Mouse (Mus musculus) activated CD4-positive, CD25-positive, alpha-beta regulatory T cell, adult 4 months (primary cell): ENCODE results near the gene Scn3b. TPM values are rescaled to one million over a fixed set of nuclear protein-coding genes. Genes with fewer than 3 reads are reported as not detected.

Source experiments
- polyA plus RNA-seq, 2 experiments: library from polyadenylated mRNA; unstranded; fragments of 100-300 nt; shearing (Covaris generic); gene quantifications; one replicate each; pipeline ENCODE4 v1.2.1; 2017

The Scn3b gene
- polyA plus RNA-seq, 2 experiments from 2014 or later: not detected

Other genes with a start within 250 kb of the Scn3b start
- not detected for gene Olfr981, start 247.8 kb upstream of the Scn3b start, polyA plus RNA-seq
- not detected for gene Olfr982, start 195.4 kb upstream of the Scn3b start, polyA plus RNA-seq
- not detected for gene Olfr983, start 175.6 kb upstream of the Scn3b start, polyA plus RNA-seq
- gene Olfr984, start 155.0 kb upstream of the Scn3b start, polyA plus RNA-seq: under 1 TPM in 1 of 2 experiments, not detected in 1; 0.08 TPM
- gene Olfr985, start 139.0 kb upstream of the Scn3b start, polyA plus RNA-seq: not detected
- gene Tmem225, start 121.1 kb upstream of the Scn3b start, polyA plus RNA-seq: not detected
- gene Olfr986, start 88.3 kb upstream of the Scn3b start, polyA plus RNA-seq: under 1 TPM in 1 of 2 experiments, not detected in 1; 0.11 TPM
- 1 to 10 TPM in 1 of 2 experiments, under 1 TPM in 1; 0.79 to 1.3 TPM for gene Zfp202, start 76.9 kb upstream of the Scn3b start, polyA plus RNA-seq